Mouse (Mus musculus): ENCODE measurements around the gene Dip2b. TPM values are rescaled to one million over a fixed set of nuclear protein-coding genes. Genes with fewer than 3 reads are reported as not detected.

Gene Dip2b
- polyA plus RNA-seq, 1 experiment from 2014 or later: 5.0 TPM

DNA sequence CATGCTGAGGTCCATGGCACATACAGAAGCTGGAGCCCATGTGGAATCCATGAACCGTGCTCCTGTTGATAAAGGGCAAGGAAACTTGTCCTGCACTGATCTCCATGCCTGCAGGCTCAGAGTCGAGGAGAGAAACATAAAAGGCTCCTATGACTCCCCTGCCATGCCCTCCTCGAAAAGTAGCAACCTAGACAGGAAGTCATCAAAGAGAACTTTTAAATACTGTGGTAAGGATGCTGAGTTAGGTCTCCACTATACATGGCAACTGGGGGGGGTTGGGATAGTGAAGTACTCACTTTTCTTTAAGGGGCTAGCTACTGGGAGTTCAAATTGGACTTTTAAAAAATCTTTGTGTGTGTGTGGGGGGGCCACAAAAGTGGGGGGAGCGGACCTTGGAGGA, 102.0 kb downstream of the Dip2b start:
- H3K27ac ChIP-seq (ENCODE audit: low read depth, low read length): no peak overlapping the region
- H3K4me3 ChIP-seq (ENCODE audit: low read depth, low read length): no peak overlapping the region
- no peaks in the 10 kb centered on the region for H3K4me1 ChIP-seq (replicated peaks; ENCODE audit: control insufficient read depth, insufficient read depth, low read length)
- H3K4me2 ChIP-seq (replicated peaks; ENCODE audit: low read depth): no peak overlapping the region
- TF ChIP-seq CTCF (IDR thresholded peaks at IDR 0.05; ENCODE audit: low read depth): no peak
- ATAC-seq: no peak
- 80% methylated on average over 4 of the region's 4 CpGs for WGBS
- peaks cover 11% of the 10 kb centered on the region; the same call in 1 of the 2 replicates for H3K36me3 ChIP-seq (ENCODE audit: control insufficient read depth, insufficient read depth)
- H3K27me3 ChIP-seq (replicated peaks; ENCODE audit: control insufficient read depth, insufficient read depth, low read length): no peaks in the 10 kb centered on the region
- no peaks in the 10 kb centered on the region for H3K9me3 ChIP-seq (ENCODE audit: control insufficient read depth)
- no peak overlapping the region for H3K9ac ChIP-seq (ENCODE audit: low read depth, low read length)

DNA sequence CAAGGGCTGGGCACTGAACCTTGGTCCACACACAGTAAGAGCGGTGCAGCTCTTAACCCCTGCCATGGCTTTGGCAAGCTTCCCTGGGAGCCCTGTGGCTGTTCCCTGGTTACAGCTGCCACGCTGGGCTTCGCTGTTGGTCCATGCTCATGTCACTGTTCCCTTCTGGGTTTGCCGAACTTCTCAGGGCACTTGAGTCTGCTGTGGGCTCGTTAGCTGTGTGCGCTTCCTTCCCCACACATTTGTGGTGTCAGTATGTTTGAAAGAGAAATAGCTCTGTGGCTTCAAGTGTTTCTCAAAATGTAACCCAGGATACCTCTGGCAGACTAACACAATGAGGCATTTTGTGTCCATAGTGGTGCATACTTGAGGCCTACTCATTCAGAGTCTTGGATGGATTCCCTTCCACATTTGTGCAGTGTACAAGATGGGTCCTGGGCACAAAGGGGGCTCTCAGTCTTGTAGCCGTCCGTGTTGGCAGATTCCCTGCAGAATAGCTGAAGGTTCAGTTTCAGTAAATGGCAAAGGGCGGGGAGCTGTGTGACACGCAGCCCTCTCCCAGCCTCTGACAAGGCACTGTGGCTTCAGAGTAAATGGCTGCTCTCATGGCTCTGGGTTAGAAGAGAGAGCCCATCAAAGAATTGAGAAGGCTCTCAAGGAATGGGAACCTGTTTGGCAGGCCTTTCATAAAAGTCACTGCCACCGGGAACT, 104.8 kb downstream of the Dip2b start:
- H3K9ac ChIP-seq (ENCODE audit: low read depth, low read length): no peak overlapping the region
- no peaks in the 10 kb centered on the region for H3K9me3 ChIP-seq (ENCODE audit: control insufficient read depth)
- ATAC-seq: no peak
- peaks cover 8% of the 10 kb centered on the region; the same call in 1 of the 2 replicates for H3K36me3 ChIP-seq (ENCODE audit: control insufficient read depth, insufficient read depth)
- 82% methylated on average over 11 of the region's 11 CpGs for WGBS
- no peak overlapping the region for H3K4me3 ChIP-seq (ENCODE audit: low read depth, low read length)
- no peak for TF ChIP-seq CTCF (IDR thresholded peaks at IDR 0.05; ENCODE audit: low read depth)
- H3K27me3 ChIP-seq (replicated peaks; ENCODE audit: control insufficient read depth, insufficient read depth, low read length): no peaks in the 10 kb centered on the region
- H3K27ac ChIP-seq (ENCODE audit: low read depth, low read length): no peak overlapping the region
- H3K4me1 ChIP-seq (replicated peaks; ENCODE audit: control insufficient read depth, insufficient read depth, low read length): no peaks in the 10 kb centered on the region
- no peak overlapping the region for H3K4me2 ChIP-seq (replicated peaks; ENCODE audit: low read depth)

DNA sequence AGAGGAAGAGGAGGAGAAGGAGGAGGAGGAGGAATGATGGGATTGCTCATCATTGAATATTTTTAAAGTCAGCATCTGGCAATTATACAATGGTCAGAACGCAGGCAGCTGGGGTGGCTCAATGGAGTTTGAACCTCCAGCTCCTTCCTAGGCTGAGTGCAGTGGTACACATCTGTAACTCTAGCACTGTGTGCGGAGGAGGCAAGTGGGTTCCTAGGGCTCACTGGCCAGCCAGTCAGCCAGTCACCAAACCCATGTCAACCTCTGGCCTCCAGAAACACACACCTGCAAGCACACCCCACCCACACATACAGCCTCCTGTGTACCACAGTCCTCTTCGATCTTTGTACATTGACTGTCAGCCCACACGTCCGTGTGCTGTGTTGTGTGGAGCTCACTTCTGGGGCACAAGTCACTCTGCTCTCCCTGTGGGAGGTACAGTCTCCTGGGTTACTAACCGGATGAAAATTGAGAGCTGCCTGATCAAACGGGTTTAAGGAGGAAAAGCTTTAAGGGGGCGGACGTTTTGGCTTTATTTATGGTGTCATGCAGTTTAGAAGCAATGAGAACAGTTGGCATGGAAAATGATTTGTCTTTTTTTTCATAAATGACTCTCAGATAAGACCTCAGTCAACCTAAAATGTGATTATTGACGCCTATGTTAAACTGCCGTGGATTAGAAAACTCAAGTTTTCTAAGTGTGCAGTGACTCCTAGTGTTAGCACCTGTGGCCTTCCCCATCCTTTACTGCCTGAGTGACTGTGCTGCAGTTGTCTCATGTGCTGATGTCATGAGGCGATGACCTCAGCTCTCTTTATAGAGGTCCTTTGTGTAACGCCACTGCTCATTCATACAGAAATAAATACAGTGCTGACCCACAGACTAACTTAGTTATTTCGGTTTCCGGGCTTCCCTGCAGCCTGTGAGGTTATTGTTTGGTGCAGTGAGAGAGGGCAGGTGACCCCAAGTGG, 106.7 kb downstream of the Dip2b start:
- WGBS: 52% methylated on average over 15 of the region's 15 CpGs
- H3K9ac ChIP-seq (ENCODE audit: low read depth, low read length): no peak overlapping the region

DNA sequence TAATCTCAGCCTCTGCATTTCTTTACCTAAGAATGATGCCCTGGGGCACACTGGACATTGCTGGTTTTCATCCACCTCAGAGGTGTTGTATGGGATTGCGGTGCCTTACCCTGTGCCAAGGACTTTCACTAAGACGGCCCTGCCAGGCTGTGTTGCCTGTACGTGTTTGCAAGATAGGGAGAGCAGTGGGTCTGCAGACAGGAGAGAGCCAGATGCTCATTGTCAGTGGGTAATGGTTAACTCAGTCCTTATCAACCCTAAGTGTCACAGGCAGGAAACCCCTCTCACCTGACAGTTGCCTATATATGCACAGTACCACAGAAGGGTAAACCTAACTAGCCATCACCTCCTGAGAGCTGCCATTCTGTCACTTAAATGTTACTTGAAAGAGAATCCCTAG, 107.5 kb downstream of the Dip2b start:
- WGBS: 57% methylated on average over 3 of the region's 3 CpGs
- Histone ChIP-seq H3K4me3 (ENCODE audit: low read depth, low read length) (no peak overlapping the region), H3K9ac (ENCODE audit: low read depth, low read length) (no peak overlapping the region), H3K4me1 (replicated peaks; ENCODE audit: control insufficient read depth, insufficient read depth, low read length) (no peaks in the 10 kb centered on the region), H3K27ac (ENCODE audit: low read depth, low read length) (no peak overlapping the region), H3K4me2 (replicated peaks; ENCODE audit: low read depth) (no peak overlapping the region), H3K36me3 (ENCODE audit: control insufficient read depth, insufficient read depth) (0 out of 2 replicates have a peak, but pooled peaks cover 8% of the 10 kb centered on the region), H3K27me3 (replicated peaks; ENCODE audit: control insufficient read depth, insufficient read depth, low read length) (no peaks in the 10 kb centered on the region), H3K9me3 (ENCODE audit: control insufficient read depth) (no peaks in the 10 kb centered on the region)
- no peak for TF ChIP-seq CTCF (IDR thresholded peaks at IDR 0.05; ENCODE audit: low read depth)
- ATAC-seq: no peak; the same call in 1 of the 2 replicates

More for the DNA sequence above, 106.7 kb downstream of the Dip2b start:
- Histone ChIP-seq H3K4me1 (replicated peaks; ENCODE audit: control insufficient read depth, insufficient read depth, low read length) (no peaks in the 10 kb centered on the region), H3K27ac (ENCODE audit: low read depth, low read length) (no peak overlapping the region), H3K4me2 (replicated peaks; ENCODE audit: low read depth) (no peak overlapping the region), H3K36me3 (ENCODE audit: control insufficient read depth, insufficient read depth) (peaks cover 8% of the 10 kb centered on the region; the same call in 1 of the 2 replicates), H3K9me3 (ENCODE audit: control insufficient read depth) (no peaks in the 10 kb centered on the region), H3K27me3 (replicated peaks; ENCODE audit: control insufficient read depth, insufficient read depth, low read length) (no peaks in the 10 kb centered on the region), H3K4me3 (ENCODE audit: low read depth, low read length) (no peak overlapping the region)
- peak; percentile 62 for ATAC-seq
- peak; percentile 44 for TF ChIP-seq CTCF (IDR thresholded peaks at IDR 0.05; ENCODE audit: low read depth)

DNA sequence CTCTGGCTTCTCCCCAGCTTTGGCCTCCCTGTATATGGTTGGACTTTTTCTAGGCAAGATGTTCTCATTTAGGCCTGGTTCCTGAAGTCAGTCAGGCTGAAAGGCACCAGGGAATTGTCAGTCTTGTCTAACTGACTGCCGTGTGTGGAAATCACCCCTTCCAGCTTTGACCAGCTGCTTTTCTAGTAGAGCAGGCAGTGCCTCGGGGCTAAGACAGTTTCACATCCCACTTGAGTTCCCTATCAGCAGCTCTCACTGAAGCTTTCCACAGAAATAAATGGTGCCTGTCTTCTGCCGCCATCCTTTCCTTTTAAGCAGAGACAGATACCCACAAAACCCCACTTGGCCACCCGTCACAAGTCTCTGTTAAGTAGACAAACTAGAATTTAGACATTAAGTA, 112.1 kb downstream of the Dip2b start:
- peaks cover 26% of the 10 kb centered on the region for H3K36me3 ChIP-seq (ENCODE audit: control insufficient read depth, insufficient read depth)
- no peaks in the 10 kb centered on the region for H3K9me3 ChIP-seq (ENCODE audit: control insufficient read depth)
- H3K4me3 ChIP-seq (ENCODE audit: low read depth, low read length): no peak overlapping the region
- no peaks in the 10 kb centered on the region for H3K27me3 ChIP-seq (replicated peaks; ENCODE audit: control insufficient read depth, insufficient read depth, low read length)
- no peak overlapping the region for H3K27ac ChIP-seq (ENCODE audit: low read depth, low read length)
- TF ChIP-seq CTCF (IDR thresholded peaks at IDR 0.05; ENCODE audit: low read depth): no peak
- 71% methylated on average over 4 of the region's 4 CpGs for WGBS
- no peak overlapping the region for H3K9ac ChIP-seq (ENCODE audit: low read depth, low read length)
- no peak for ATAC-seq
- no peak overlapping the region for H3K4me2 ChIP-seq (replicated peaks; ENCODE audit: low read depth)
- H3K4me1 ChIP-seq (replicated peaks; ENCODE audit: control insufficient read depth, insufficient read depth, low read length): no peaks in the 10 kb centered on the region

DNA sequence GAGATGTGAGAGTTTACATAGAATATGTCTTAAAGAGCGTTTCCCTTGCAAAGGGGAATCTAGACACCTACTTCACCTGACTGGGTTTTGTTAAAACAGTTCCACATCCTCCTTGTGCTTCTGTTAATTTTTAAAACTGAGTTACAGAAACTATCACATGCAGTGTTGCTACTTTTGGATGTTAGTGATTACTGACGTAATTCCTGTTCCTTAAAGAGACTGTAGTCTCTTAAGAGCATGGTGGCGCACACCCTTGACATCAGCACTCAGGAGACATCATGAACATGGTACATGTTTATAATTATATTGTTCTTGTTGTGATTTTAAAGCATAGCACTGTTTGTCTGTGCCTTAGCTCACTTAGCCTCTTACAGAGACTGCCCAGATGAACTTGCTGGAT, 113.9 kb downstream of the Dip2b start:
- Histone ChIP-seq H3K27me3 (replicated peaks; ENCODE audit: control insufficient read depth, insufficient read depth, low read length) (no peaks in the 10 kb centered on the region), H3K4me1 (replicated peaks; ENCODE audit: control insufficient read depth, insufficient read depth, low read length) (no peaks in the 10 kb centered on the region), H3K9me3 (ENCODE audit: control insufficient read depth) (no peaks in the 10 kb centered on the region), H3K36me3 (ENCODE audit: control insufficient read depth, insufficient read depth) (peaks cover 27% of the 10 kb centered on the region), H3K4me2 (replicated peaks; ENCODE audit: low read depth) (no peak overlapping the region), H3K27ac (ENCODE audit: low read depth, low read length) (no peak overlapping the region), H3K9ac (ENCODE audit: low read depth, low read length) (no peak overlapping the region), H3K4me3 (ENCODE audit: low read depth, low read length) (no peak overlapping the region)
- no peak for ATAC-seq
- TF ChIP-seq CTCF (IDR thresholded peaks at IDR 0.05; ENCODE audit: low read depth): no peak
- 90% methylated on average over 3 of the region's 3 CpGs for WGBS

All from intestine, postnatal 0 days (tissue).